29 mouse cellular contexts compared by ENCODE assay signal in genomic region chr8:110036156-110036555, GRCm38 (mm10). TPM values are rescaled to one million over a fixed set of nuclear protein-coding genes. Genes with fewer than 3 reads are reported as not detected.
DNase-seq lines count a peak whose midpoint lies in the region; ATAC-seq and TF ChIP-seq lines count a peak whose summit lies in the region.
"Had no signal": no experiment of that assay in that cellular context is flagged by ENCODE, and none has a peak within 500 bp of the region (broad histone marks: within the 10 kb centered on the region; RNA-seq: fewer than 3 reads in every experiment).

No protein-coding gene starts in this region.

- H3K4me1 ChIP-seq in midbrain, postnatal 0 days (ENCODE audit: insufficient read depth, low read length), result no peaks in the 10 kb centered on the region
- H3K4me1 ChIP-seq in midbrain, embryonic 11.5 days (ENCODE audit: control insufficient read depth, insufficient read depth, low read length), result no peaks in the 10 kb centered on the region; the same call in 1 of the 2 replicates
- H3K4me1 ChIP-seq: forebrain, embryonic 12.5 days; lung, embryonic 15.5 days; neural tube, embryonic 13.5 days had no signal

- no peaks in the 10 kb centered on the region for H3K9me3 ChIP-seq in midbrain, postnatal 0 days (ENCODE audit: low read length)
- no peaks in the 10 kb centered on the region for H3K9me3 ChIP-seq in midbrain, embryonic 11.5 days (ENCODE audit: control insufficient read depth, low read length)
- H3K9me3 ChIP-seq: forebrain, embryonic 12.5 days; heart, embryonic 15.5 days; lung, embryonic 15.5 days; midbrain, embryonic 10.5 days; neural tube, embryonic 13.5 days had no signal

- no peak overlapping the region for H3K4me2 ChIP-seq in midbrain, postnatal 0 days (ENCODE audit: low read depth, low read length, poor library complexity, severe bottlenecking)
- no peak overlapping the region for H3K4me2 ChIP-seq in midbrain, embryonic 11.5 days
- H3K4me2 ChIP-seq: forebrain, embryonic 12.5 days; heart, embryonic 15.5 days; lung, embryonic 15.5 days; neural tube, embryonic 13.5 days had no signal

- no peak for TF ChIP-seq POLR2A in brain, embryonic 14.5 days (IDR thresholded peaks at IDR 0.05; ENCODE audit: borderline replicate concordance, extremely low read depth, insufficient read depth, insufficient read length, poor library complexity, severe bottlenecking)

- peak; percentile 9 for DNase-seq in adrenal gland, postnatal 14 days
- DNase-seq in adrenal gland, adult 8-10 months, result no peak
- peak; percentile 79 for DNase-seq in heart, adult 11 months
- no peak for DNase-seq in heart, postnatal 36 days
- DNase-seq in midbrain, postnatal 0 days (ENCODE audit: low spot score), result peak; percentile 19
- DNase-seq in midbrain, embryonic 11.5 days (ENCODE audit: low spot score, missing footprints), result no peak
- DNase-seq in brain, embryonic 14.5 days (ENCODE audit: low read depth), result peak; percentile 43
- DNase-seq in urinary bladder, postnatal 36 days (ENCODE audit: low spot score in 2 of 2), result no peak
- DNase-seq: gastrocnemius, postnatal 10 days; heart, adult 18-20 months; kidney, adult 8-10 months; kidney, postnatal 14 days; thymus, postnatal 36 days had no signal

- no peak overlapping the region for H3K4me3 ChIP-seq in midbrain, postnatal 0 days (ENCODE audit: low read depth, low read length)
- no peak overlapping the region for H3K4me3 ChIP-seq in midbrain, embryonic 11.5 days (ENCODE audit: low read depth, low read length)
- H3K4me3 ChIP-seq: forebrain, embryonic 12.5 days; heart, embryonic 15.5 days; lung, embryonic 15.5 days; midbrain, embryonic 10.5 days; neural tube, embryonic 13.5 days had no signal

- intact Hi-C loops in heart, postnatal 36 days (cut with DNase I), result no loop called here

- 53% methylated on average over 2 of the region's 2 CpGs for WGBS in midbrain, postnatal 0 days
- 84% methylated on average over 2 of the region's 2 CpGs for whole genome bisulfite sequencing in midbrain, embryonic 11.5 days

- TF ChIP-seq CTCF in midbrain, postnatal 0 days (IDR thresholded peaks at IDR 0.05), result no peak
- TF ChIP-seq CTCF in brain, embryonic 14.5 days (IDR thresholded peaks at IDR 0.05; ENCODE audit: borderline replicate concordance, extremely low read depth, insufficient read depth, insufficient read length), result no peak

- no peak overlapping the region for H3K9ac ChIP-seq in midbrain, postnatal 0 days (replicated peaks; ENCODE audit: low read length, poor library complexity, severe bottlenecking)
- no peak overlapping the region for H3K9ac ChIP-seq in midbrain, embryonic 11.5 days (ENCODE audit: low read length)
- H3K9ac ChIP-seq: forebrain, embryonic 12.5 days; heart, embryonic 15.5 days; liver, embryonic 14.5 days; lung, embryonic 15.5 days; neural tube, embryonic 13.5 days had no signal

- H3K27ac ChIP-seq in midbrain, postnatal 0 days (ENCODE audit: low read depth, low read length), result no peak overlapping the region
- H3K27ac ChIP-seq in midbrain, embryonic 11.5 days (ENCODE audit: low read depth, low read length), result no peak overlapping the region
- H3K27ac ChIP-seq: forebrain, embryonic 12.5 days; heart, embryonic 15.5 days; liver, embryonic 14.5 days; lung, embryonic 15.5 days; macrophage; midbrain, embryonic 10.5 days; neural tube, embryonic 13.5 days had no signal

- H3K36me3 ChIP-seq in midbrain, postnatal 0 days (ENCODE audit: insufficient read depth, low read length), result no peaks in the 10 kb centered on the region
- H3K36me3 ChIP-seq in midbrain, embryonic 11.5 days (ENCODE audit: control insufficient read depth, insufficient read depth, low read length), result no peaks in the 10 kb centered on the region
- H3K36me3 ChIP-seq: forebrain, embryonic 12.5 days; heart, embryonic 15.5 days; lung, embryonic 15.5 days; midbrain, embryonic 10.5 days; neural tube, embryonic 13.5 days had no signal

- no peak for ATAC-seq in midbrain, postnatal 0 days (ENCODE audit: low FRiP score)
- ATAC-seq in midbrain, embryonic 11.5 days (ENCODE audit: low FRiP score), result no peak
- ATAC-seq: CD4-positive, CD25-positive, alpha-beta regulatory T cell, adult 4 months; Patski had no signal

- H3K27me3 ChIP-seq in midbrain, postnatal 0 days (ENCODE audit: insufficient read depth, low read length), result no peaks in the 10 kb centered on the region
- H3K27me3 ChIP-seq in midbrain, embryonic 11.5 days (ENCODE audit: control insufficient read depth, insufficient read depth, low read length), result no peaks in the 10 kb centered on the region
- H3K27me3 ChIP-seq: forebrain, embryonic 12.5 days; heart, embryonic 15.5 days; lung, embryonic 15.5 days; neural tube, embryonic 13.5 days had no signal

RNA-seq across cellular contexts. Expression of gene Chst4, which starts 3.4 kb away (rescaled TPM):
- 2.1 and 3.9 TPM in 2 replicates for total RNA-seq in adrenal gland, postnatal 14 days (2021)
- 1 to 10 TPM in 2 of 4 experiments, under 1 TPM in 2; 0.89 to 1.9 (median 1.4) TPM for total RNA-seq in adrenal gland, adult 8-10 months (2022)
- total RNA-seq in heart, postnatal 36 days (2021), result 1 to 10 TPM; 3.3 to 7.0 TPM
- total RNA-seq in midbrain, postnatal 0 days (2014; rRNA removed), result not detected in 2 replicates
- not detected in 2 replicates for polyA plus RNA-seq in midbrain, postnatal 0 days (2015; fragmentation: Nextera tagmentation; extraction: Ambion mirVana)
- not detected in 2 replicates for polyA plus RNA-seq in midbrain, embryonic 11.5 days (2014; fragmentation: Nextera tagmentation; extraction: Ambion mirVana)
- polyA plus RNA-seq in brain, embryonic 14.5 days (2012; rRNA removed), result not detected in 2 replicates
- total RNA-seq: gastrocnemius, postnatal 10 days; left cerebral cortex, postnatal 10 days had no signal
- polyA plus RNA-seq: CD4-positive, CD25-positive, alpha-beta regulatory T cell, adult 4 months; forebrain, embryonic 12.5 days; hindbrain, embryonic 11.5 days; limb, embryonic 14.5 days; liver, embryonic 14.5 days; macrophage; neural tube, embryonic 13.5 days; Patski had no signal

RNA-seq across cellular contexts. Expression of gene Zfp612, which starts 43.4 kb away (rescaled TPM):
- total RNA-seq in adrenal gland, postnatal 14 days (2021), result 6.7 and 7.4 TPM in 2 replicates
- total RNA-seq in adrenal gland, adult 8-10 months (2022), result 10 to 100 TPM in 3 of 4 experiments, 1 to 10 TPM in 1; 9.9 to 16.1 (median 12.8) TPM
- 1 to 10 TPM; 6.9 to 8.8 TPM for total RNA-seq in heart, postnatal 36 days (2021)
- total RNA-seq in midbrain, postnatal 0 days (2014; rRNA removed), result 13.6 and 15.7 TPM in 2 replicates
- 16.5 and 16.7 TPM in 2 replicates for polyA plus RNA-seq in midbrain, postnatal 0 days (2015; fragmentation: Nextera tagmentation; extraction: Ambion mirVana)
- 10.5 and 12.5 TPM in 2 replicates for polyA plus RNA-seq in midbrain, embryonic 11.5 days (2014; fragmentation: Nextera tagmentation; extraction: Ambion mirVana)
- polyA plus RNA-seq in brain, embryonic 14.5 days (2012; rRNA removed), result 11.9 and 15.0 TPM in 2 replicates
- polyA plus RNA-seq: macrophage had no signal

RNA-seq across cellular contexts. Expression of gene Tat, which starts 45.9 kb away (rescaled TPM):
- 6.8 and 46.2 TPM in 2 replicates for total RNA-seq in adrenal gland, postnatal 14 days (2021)
- total RNA-seq in adrenal gland, adult 8-10 months (2022), result under 1 TPM; 0.10 to 0.58 (median 0.25) TPM
- 1 to 10 TPM in 1 of 2 experiments, under 1 TPM in 1; 0.38 to 1.3 TPM for total RNA-seq in heart, postnatal 36 days (2021)
- total RNA-seq in midbrain, postnatal 0 days (2014; rRNA removed), result not detected in 2 replicates
- 0.14 and 0.15 TPM in 2 replicates for polyA plus RNA-seq in midbrain, postnatal 0 days (2015; fragmentation: Nextera tagmentation; extraction: Ambion mirVana)
- polyA plus RNA-seq in midbrain, embryonic 11.5 days (2014; fragmentation: Nextera tagmentation; extraction: Ambion mirVana), result not detected in 2 replicates
- 0.05 and 0.08 TPM in 2 replicates for polyA plus RNA-seq in brain, embryonic 14.5 days (2012; rRNA removed)
- total RNA-seq: ES-E14; gastrocnemius, postnatal 10 days; layer of hippocampus, adult 8-10 months; left cerebral cortex, postnatal 10 days had no signal
- polyA plus RNA-seq: CD4-positive, CD25-positive, alpha-beta regulatory T cell, adult 4 months; forebrain, embryonic 12.5 days; hindbrain, embryonic 11.5 days; intestine, embryonic 14.5 days; lung, embryonic 15.5 days; macrophage; midbrain, embryonic 10.5 days; neural tube, embryonic 13.5 days; small intestine, adult 2 months had no signal

Comparison
In these comparisons a context has a peak if more than half of its experiments do, and no peak if none do; other contexts are left out.
1. DNase-seq: peak in adrenal gland, postnatal 14 days (single experiment), heart, adult 11 months (single experiment), midbrain, postnatal 0 days (single experiment) and brain, embryonic 14.5 days (single experiment); none in adrenal gland, adult 8-10 months (single experiment), heart, postnatal 36 days (0 of 2), midbrain, embryonic 11.5 days (single experiment) and urinary bladder, postnatal 36 days (0 of 2).